Mouse (Mus musculus) C2C12 (cell line): ENCODE data around the gene Unc119. TPM values are rescaled to one million over a fixed set of nuclear protein-coding genes. Genes with fewer than 3 reads are reported as not detected.

Source experiments
- H3K27me3 ChIP-seq: one replicate; pipeline ENCODE4 v1.6.1; 2011; ENCODE audit not compliant: control insufficient read depth, insufficient read depth, insufficient read length
- H3K36me3 ChIP-seq: one replicate; pipeline ENCODE4 v1.6.1; 2011; ENCODE audit not compliant: control insufficient read depth, insufficient read depth
- H3K4me3 ChIP-seq: one replicate; pipeline ENCODE4 v1.5.1; 2011; ENCODE audit warnings: mild to moderate bottlenecking, control low read depth; ENCODE audit not compliant: poor library complexity, insufficient read depth, severe bottlenecking
- H3K79me2 ChIP-seq: one replicate; pipeline ENCODE4 v1.6.1; 2011; ENCODE audit not compliant: control insufficient read depth, insufficient read depth
- H3K79me3 ChIP-seq: one replicate; pipeline ENCODE4 v1.6.1; 2011; ENCODE audit warnings: low read depth, control low read depth
- H3ac ChIP-seq: one replicate; pipeline ENCODE3; 2011; ENCODE audit warnings: low read depth; ENCODE audit not compliant: control insufficient read depth, insufficient read length
- CEBPB ChIP-seq: IDR thresholded peaks from one replicate; pipeline ENCODE4 v1.6.1; 2011; ENCODE audit warnings: low read depth, mild to moderate bottlenecking, control low read depth, moderate library complexity
- CTCF ChIP-seq: IDR thresholded peaks from one replicate; pipeline ENCODE4 v1.5.1; 2011; ENCODE audit not compliant: control insufficient read depth, insufficient read depth, insufficient read length
- FOSL1 ChIP-seq: IDR thresholded peaks from one replicate; pipeline ENCODE4 v1.8.0; 2011; ENCODE audit warnings: mild to moderate bottlenecking, low read length; ENCODE audit not compliant: poor library complexity, insufficient read depth, severe bottlenecking
- MAX ChIP-seq: IDR thresholded peaks from one replicate; pipeline ENCODE4 v1.6.1; 2011; ENCODE audit warnings: mild to moderate bottlenecking, control low read depth
- MYOD1 ChIP-seq: IDR thresholded peaks from one replicate; pipeline ENCODE4 v1.6.1; 2011; ENCODE audit warnings: low read depth; ENCODE audit not compliant: control insufficient read depth, insufficient read length
- MYOG ChIP-seq: IDR thresholded peaks from one replicate; pipeline ENCODE4 v1.6.1; 2011; ENCODE audit not compliant: control insufficient read depth, insufficient read length; ENCODE audit errors: extremely low read depth
- USF1 ChIP-seq: IDR thresholded peaks from one replicate; pipeline ENCODE4 v1.6.1; 2011; ENCODE audit warnings: low read depth, mild to moderate bottlenecking, control low read depth, moderate library complexity
- polyA plus RNA-seq: library from polyadenylated mRNA; unstranded; fragments of >200 nt; fragmentation: generic; extraction: Trizol; gene quantifications from one replicate; pipeline ENCODE4 v1.2.1, GENCODE M21; 2012; ENCODE audit warnings: missing spikeins

Gene Unc119
- polyA plus RNA-seq, 1 experiment = 29.5 TPM

DNA sequence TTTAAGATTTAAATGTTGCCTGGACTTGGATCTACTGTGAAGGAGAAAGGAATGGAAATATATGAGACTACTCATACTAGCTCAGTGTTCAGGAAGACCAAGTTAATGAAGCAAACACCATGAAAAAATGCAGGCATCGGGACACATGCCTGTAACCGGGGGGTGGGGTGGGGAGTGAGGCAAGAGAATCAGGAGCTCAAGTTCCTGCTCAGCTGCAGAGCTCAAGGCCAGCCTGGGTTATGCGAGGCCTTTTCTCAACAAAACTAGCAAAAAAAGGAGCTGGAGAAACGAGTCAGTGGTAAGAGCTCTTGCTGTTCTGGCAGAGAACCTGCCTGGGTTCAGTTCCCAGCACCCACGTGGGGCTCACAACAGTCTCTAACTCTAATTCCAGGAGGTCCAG lies 9.3 kb upstream of the Unc119 start:
- no peaks in the 10 kb centered on the region for H3K79me2 ChIP-seq
- no peaks in the 10 kb centered on the region for H3K27me3 ChIP-seq
- H3K4me3 ChIP-seq = no peak overlapping the region
- H3K79me3 ChIP-seq = peaks cover 2% of the 10 kb centered on the region
- no peak overlapping the region for H3ac ChIP-seq
- TF ChIP-seq MYOD1 (no peak), MYOG (no peak), CTCF (no peak), FOSL1 (no peak), USF1 (no peak), CEBPB (no peak), MAX (no peak)
- peaks cover 26% of the 10 kb centered on the region for H3K36me3 ChIP-seq

- Histone ChIP-seq H3K27me3 (no peaks in the 10 kb centered on the region), H3K36me3 (peaks cover 34% of the 10 kb centered on the region), H3K4me3 (no peak overlapping the region), H3K79me2 (no peaks in the 10 kb centered on the region), H3ac (no peak overlapping the region), H3K79me3 (no peaks in the 10 kb centered on the region)
- no peak for TF ChIP-seq USF1
- no peak for TF ChIP-seq FOSL1
- TF ChIP-seq MYOG = no peak
- TF ChIP-seq MYOD1 = no peak
- TF ChIP-seq CEBPB = no peak
- TF ChIP-seq MAX = no peak
These were observed 6.2 kb upstream of the Unc119 start for GRCm38 (mm10) chr11:78337040-78337439.

GRCm38 (mm10) chr11:78341702-78342101 lies 1.6 kb upstream of the Unc119 start:
- Histone ChIP-seq H3K27me3 (no peaks in the 10 kb centered on the region), H3K79me3 (no peaks in the 10 kb centered on the region), H3ac (no peak overlapping the region), H3K36me3 (peaks cover 17% of the 10 kb centered on the region), H3K4me3 (no peak overlapping the region), H3K79me2 (no peaks in the 10 kb centered on the region)
- TF ChIP-seq USF1 (no peak), MAX (no peak), MYOG (no peak), FOSL1 (no peak), CTCF (no peak), CEBPB (no peak), MYOD1 (no peak)

GRCm38 (mm10) chr11:78344328-78344889 lies 1.1 kb downstream of the Unc119 start:
- TF ChIP-seq MYOG (no peak), MYOD1 (no peak), CTCF (no peak), USF1 (no peak), CEBPB (no peak), MAX (no peak), FOSL1 (no peak)
- H3K79me2 ChIP-seq = no peaks in the 10 kb centered on the region
- no peak overlapping the region for H3K4me3 ChIP-seq
- H3K27me3 ChIP-seq = no peaks in the 10 kb centered on the region
- H3K36me3 ChIP-seq = peaks cover 13% of the 10 kb centered on the region
- H3ac ChIP-seq = no peak overlapping the region
- H3K79me3 ChIP-seq = no peaks in the 10 kb centered on the region

- Histone ChIP-seq H3K4me3 (no peak overlapping the region), H3K36me3 (peaks cover 7% of the 10 kb centered on the region), H3K27me3 (no peaks in the 10 kb centered on the region), H3ac (no peak overlapping the region), H3K79me2 (no peaks in the 10 kb centered on the region), H3K79me3 (no peaks in the 10 kb centered on the region)
- no peak for TF ChIP-seq FOSL1
- no peak for TF ChIP-seq CEBPB
- TF ChIP-seq CTCF = no peak
- TF ChIP-seq USF1 = no peak
- TF ChIP-seq MAX = no peak
- no peak for TF ChIP-seq MYOG
- TF ChIP-seq MYOD1 = no peak
These were observed 1.8 kb downstream of the Unc119 start for GRCm38 (mm10) chr11:78344890-78345715.

DNA sequence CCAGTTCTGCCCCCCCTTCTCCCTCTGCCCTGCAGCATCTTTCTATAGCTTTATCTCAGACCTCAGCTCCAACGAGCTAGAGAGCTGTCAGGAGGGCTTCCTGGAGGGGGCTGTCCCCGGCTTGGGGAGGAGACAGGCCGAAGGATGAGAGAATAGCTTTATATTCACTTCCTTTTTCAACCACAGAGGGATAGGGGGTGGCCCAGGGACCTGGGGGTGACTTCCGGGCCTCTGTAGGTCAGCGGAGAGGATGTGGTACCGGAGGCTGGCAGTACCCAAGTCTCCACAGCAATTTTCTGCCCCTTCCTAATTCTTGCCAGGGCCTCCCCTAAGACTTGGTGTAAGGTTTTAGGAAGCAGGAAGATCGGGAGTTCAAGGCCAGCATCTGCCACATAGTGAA lies 2.5 kb downstream of the Unc119 start:
- no peaks in the 10 kb centered on the region for H3K27me3 ChIP-seq
- H3K4me3 ChIP-seq = no peak overlapping the region
- no peaks in the 10 kb centered on the region for H3K79me2 ChIP-seq
- TF ChIP-seq CEBPB (no peak), MYOD1 (no peak), MAX (no peak), USF1 (no peak), FOSL1 (no peak), MYOG (no peak), CTCF (no peak)
- no peaks in the 10 kb centered on the region for H3K79me3 ChIP-seq
- no peak overlapping the region for H3ac ChIP-seq
- peaks cover 7% of the 10 kb centered on the region for H3K36me3 ChIP-seq
